Mouse (Mus musculus): ENCODE data around the gene Sec1. TPM values are rescaled to one million over a fixed set of nuclear protein-coding genes. Genes with fewer than 3 reads are reported as not detected.

Sec1 gene
- polyA plus RNA-seq, 2 experiments = 0.92 to 1.7 TPM

GRCm38 (mm10) chr7:45707375-45707967 lies 13.3 kb upstream of the Sec1 start:
- Histone ChIP-seq H3K4me1 (ENCODE audit: control insufficient read depth, insufficient read depth, low read length) (peaks cover 29% of the 10 kb centered on the region), H3K4me2 (replicated peaks; ENCODE audit: low read depth, low read length, severe bottlenecking) (peak overlapping the region; percentile 88), H3K9me3 (ENCODE audit: control insufficient read depth, low read length) (no peaks in the 10 kb centered on the region), H3K27ac (replicated peaks; ENCODE audit: low read depth, low read length) (peak overlapping the region; percentile 74), H3K4me3 (replicated peaks; ENCODE audit: low read length) (peak overlapping the region; percentile 63), H3K36me3 (ENCODE audit: control insufficient read depth, insufficient read depth, low read length) (peaks cover 34% of the 10 kb centered on the region), H3K27me3 (ENCODE audit: control insufficient read depth, insufficient read depth, low read length) (no peaks in the 10 kb centered on the region), H3K9ac (ENCODE audit: low read depth, low read length, severe bottlenecking) (no peak overlapping the region)
- peak; percentile 84 for DNase-seq (ENCODE audit: low spot score)
- peak; percentile 25 for ATAC-seq (ENCODE audit: low FRiP score, low read depth)
- WGBS = 0% methylated on average over 27 of the region's 27 CpGs
- TF ChIP-seq POLR2A (IDR thresholded peaks at IDR 0.05; ENCODE audit: borderline replicate concordance, extremely low read depth, insufficient read depth, insufficient read length) = no peak

GRCm38 (mm10) chr7:45706721-45707241 lies 12.6 kb upstream of the Sec1 start:
- peaks cover 27% of the 10 kb centered on the region for H3K36me3 ChIP-seq (ENCODE audit: control insufficient read depth, insufficient read depth, low read length)
- TF ChIP-seq POLR2A (IDR thresholded peaks at IDR 0.05; ENCODE audit: borderline replicate concordance, extremely low read depth, insufficient read depth, insufficient read length) = no peak
- ATAC-seq (ENCODE audit: low FRiP score, low read depth) = no peak
- H3K9ac ChIP-seq (ENCODE audit: low read depth, low read length, severe bottlenecking) = peak overlapping the region; percentile 60
- H3K4me2 ChIP-seq (replicated peaks; ENCODE audit: low read depth, low read length, severe bottlenecking) = peak overlapping the region; percentile 88
- H3K27me3 ChIP-seq (ENCODE audit: control insufficient read depth, insufficient read depth, low read length) = no peaks in the 10 kb centered on the region
- H3K27ac ChIP-seq (replicated peaks; ENCODE audit: low read depth, low read length) = peak overlapping the region; percentile 74
- DNase-seq (ENCODE audit: low spot score) = peak; percentile 58
- 0% methylated on average over 31 of the region's 45 CpGs for WGBS
- H3K4me3 ChIP-seq (replicated peaks; ENCODE audit: low read length) = peak overlapping the region; percentile 63
- H3K9me3 ChIP-seq (ENCODE audit: control insufficient read depth, low read length) = no peaks in the 10 kb centered on the region
- peaks cover 29% of the 10 kb centered on the region for H3K4me1 ChIP-seq (ENCODE audit: control insufficient read depth, insufficient read depth, low read length)

GRCm38 (mm10) chr7:45705873-45706281 lies 11.7 kb upstream of the Sec1 start:
- peak overlapping the region; percentile 44; the same call in 1 of the 2 replicates for H3K9ac ChIP-seq (ENCODE audit: low read depth, low read length, severe bottlenecking)
- no peak for TF ChIP-seq POLR2A (IDR thresholded peaks at IDR 0.05; ENCODE audit: borderline replicate concordance, extremely low read depth, insufficient read depth, insufficient read length)
- peak overlapping the region; percentile 63 for H3K4me3 ChIP-seq (replicated peaks; ENCODE audit: low read length)
- 1% methylated on average over 7 of the region's 7 CpGs for WGBS
- no peaks in the 10 kb centered on the region for H3K27me3 ChIP-seq (ENCODE audit: control insufficient read depth, insufficient read depth, low read length)
- ATAC-seq (ENCODE audit: low FRiP score, low read depth) (no peak), DNase-seq (ENCODE audit: low spot score) (peak; percentile 52)
- peak overlapping the region; percentile 88 for H3K4me2 ChIP-seq (replicated peaks; ENCODE audit: low read depth, low read length, severe bottlenecking)
- H3K36me3 ChIP-seq (ENCODE audit: control insufficient read depth, insufficient read depth, low read length) = peaks cover 18% of the 10 kb centered on the region
- H3K4me1 ChIP-seq (ENCODE audit: control insufficient read depth, insufficient read depth, low read length) = peaks cover 35% of the 10 kb centered on the region
- no peaks in the 10 kb centered on the region for H3K9me3 ChIP-seq (ENCODE audit: control insufficient read depth, low read length)
- H3K27ac ChIP-seq (replicated peaks; ENCODE audit: low read depth, low read length) = peak overlapping the region; percentile 79; the same call in 1 of the 2 replicates

- peak overlapping the region; percentile 63 for H3K4me3 ChIP-seq (replicated peaks; ENCODE audit: low read length)
- H3K4me2 ChIP-seq (replicated peaks; ENCODE audit: low read depth, low read length, severe bottlenecking) = peak overlapping the region; percentile 88
- H3K27me3 ChIP-seq (ENCODE audit: control insufficient read depth, insufficient read depth, low read length) = 0 out of 2 replicates have a peak, but pooled peaks cover 2% of the 10 kb centered on the region
- H3K9ac ChIP-seq (ENCODE audit: low read depth, low read length, severe bottlenecking) = peak overlapping the region; percentile 44; the same call in 1 of the 2 replicates
- H3K9me3 ChIP-seq (ENCODE audit: control insufficient read depth, low read length) = no peaks in the 10 kb centered on the region
- peak overlapping the region; percentile 79 for H3K27ac ChIP-seq (replicated peaks; ENCODE audit: low read depth, low read length)
- no peak for TF ChIP-seq POLR2A (IDR thresholded peaks at IDR 0.05; ENCODE audit: borderline replicate concordance, extremely low read depth, insufficient read depth, insufficient read length)
- H3K4me1 ChIP-seq (ENCODE audit: control insufficient read depth, insufficient read depth, low read length) = peaks cover 37% of the 10 kb centered on the region
- 2% methylated on average over 21 of the region's 21 CpGs for WGBS
- peaks cover 14% of the 10 kb centered on the region for H3K36me3 ChIP-seq (ENCODE audit: control insufficient read depth, insufficient read depth, low read length)
- DNase-seq (ENCODE audit: low spot score) (peak; percentile 20), ATAC-seq (ENCODE audit: low FRiP score, low read depth) (no peak)
Measured at GRCm38 (mm10) chr7:45705443-45705864, 11.3 kb upstream of the Sec1 start.

GRCm38 (mm10) chr7:45704730-45705442 lies 10.7 kb upstream of the Sec1 start, which contains the start of gene Dbp:
Gene Dbp (plus strand): TSS chr7:45705088.
- DNase-seq (ENCODE audit: low spot score) (peak; percentile 99), ATAC-seq (ENCODE audit: low FRiP score, low read depth) (peak; percentile 91)
- Histone ChIP-seq H3K4me3 (replicated peaks; ENCODE audit: low read length) (peak within 1 kb of the TSS; percentile 63), H3K36me3 (ENCODE audit: control insufficient read depth, insufficient read depth, low read length) (peaks cover 9% of the 10 kb centered on the region), H3K4me2 (replicated peaks; ENCODE audit: low read depth, low read length, severe bottlenecking) (peak within 1 kb of the TSS; percentile 88), H3K9me3 (ENCODE audit: control insufficient read depth, low read length) (no peaks in the 10 kb centered on the region), H3K27ac (replicated peaks; ENCODE audit: low read depth, low read length) (peak within 1 kb of the TSS; percentile 79), H3K4me1 (ENCODE audit: control insufficient read depth, insufficient read depth, low read length) (peaks cover 42% of the 10 kb centered on the region), H3K27me3 (ENCODE audit: control insufficient read depth, insufficient read depth, low read length) (peaks cover 8% of the 10 kb centered on the region; the same call in 1 of the 2 replicates), H3K9ac (ENCODE audit: low read depth, low read length, severe bottlenecking) (peak within 1 kb of the TSS; percentile 49)
- TF ChIP-seq POLR2A (IDR thresholded peaks at IDR 0.05; ENCODE audit: borderline replicate concordance, extremely low read depth, insufficient read depth, insufficient read length) = no peak
- under 1% methylated on average over 35 of the region's 36 CpGs for WGBS
